Mouse (Mus musculus): ENCODE measurements around the gene Eri2.

The Eri2 gene

GRCm38 (mm10) chr7:119745869-119746268 is 48.0 kb downstream of the Eri2 start:
- in situ Hi-C loops (cut with MboI, MseI): no loop called here

- in situ Hi-C loops (cut with MboI, MseI): no loop called here
Measured at GRCm38 (mm10) chr7:119744321-119744720, 49.5 kb downstream of the Eri2 start.

DNA sequence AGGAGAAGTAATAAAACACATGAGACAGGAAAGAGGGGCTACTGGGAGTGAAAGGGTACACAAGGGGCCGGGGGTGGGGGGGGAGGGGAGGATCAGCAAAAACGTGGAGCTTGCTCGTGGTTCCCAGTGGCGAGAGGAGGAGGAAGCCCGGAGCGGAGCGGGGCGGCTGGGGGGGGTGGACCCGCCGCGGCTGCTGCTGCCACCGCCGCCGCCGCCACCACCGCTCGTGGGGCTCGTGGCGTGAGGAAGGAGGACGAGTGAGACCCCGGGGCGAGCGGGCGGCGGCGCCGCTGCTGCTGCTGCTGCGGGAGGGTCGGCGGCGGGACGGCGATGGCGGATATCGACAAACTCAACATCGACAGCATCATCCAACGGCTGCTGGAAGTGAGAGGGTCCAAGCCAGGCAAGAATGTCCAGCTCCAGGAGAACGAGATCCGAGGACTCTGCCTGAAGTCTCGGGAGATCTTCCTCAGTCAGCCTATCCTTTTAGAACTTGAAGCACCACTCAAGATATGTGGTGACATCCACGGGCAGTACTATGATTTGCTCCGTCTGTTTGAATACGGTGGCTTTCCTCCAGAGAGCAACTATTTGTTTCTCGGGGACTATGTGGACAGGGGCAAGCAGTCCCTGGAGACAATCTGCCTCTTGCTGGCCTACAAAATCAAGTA is 53.9 kb downstream of the Eri2 start:
- in situ Hi-C loops (cut with MboI, MseI): loop anchor here in 1 of 2 experiments (10.0 kb wide), 1 partner anchor 305 kb away; no protein-coding TSS in a partner anchor

GRCm38 (mm10) chr7:119738877-119739276 is 55.0 kb downstream of the Eri2 start:
- in situ Hi-C loops (cut with MboI, MseI): loop anchor here in 1 of 2 experiments (10.0 kb wide), 1 partner anchor 306 kb away; no protein-coding TSS in a partner anchor

GRCm38 (mm10) chr7:119731262-119731661 is 62.6 kb downstream of the Eri2 start:
- in situ Hi-C loops (cut with MboI, MseI): loop anchor here in 1 of 2 experiments (10.0 kb wide), 1 partner anchor 314 kb away; no protein-coding TSS in a partner anchor

DNA sequence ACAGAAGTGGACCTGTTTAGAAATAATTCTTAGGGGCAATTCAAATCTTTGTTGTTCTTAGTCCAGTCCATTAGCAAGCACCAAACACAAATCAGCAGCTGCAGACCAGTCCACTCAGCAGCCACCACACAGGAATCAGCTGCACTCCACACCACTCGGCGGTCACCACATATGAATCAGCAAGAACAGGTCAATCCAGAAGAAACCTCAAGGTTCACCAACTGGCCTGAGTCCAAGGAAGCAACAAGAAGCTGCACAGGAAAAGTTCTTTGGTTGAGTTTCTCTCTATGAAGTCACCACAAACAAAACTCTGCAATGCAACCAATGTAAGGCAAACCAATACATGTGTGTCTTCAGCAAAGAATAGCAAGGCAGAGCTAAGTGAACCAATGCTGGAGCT is 66.2 kb downstream of the Eri2 start:
- in situ Hi-C loops (cut with MboI, MseI): no loop called here

GRCm38 (mm10) chr7:119720947-119721310 is 72.9 kb downstream of the Eri2 start:
- in situ Hi-C loops (cut with MboI, MseI): loop anchor here in 1 of 2 experiments (5.0 kb wide), 1 partner anchor 911 kb away; no protein-coding TSS in a partner anchor

DNA sequence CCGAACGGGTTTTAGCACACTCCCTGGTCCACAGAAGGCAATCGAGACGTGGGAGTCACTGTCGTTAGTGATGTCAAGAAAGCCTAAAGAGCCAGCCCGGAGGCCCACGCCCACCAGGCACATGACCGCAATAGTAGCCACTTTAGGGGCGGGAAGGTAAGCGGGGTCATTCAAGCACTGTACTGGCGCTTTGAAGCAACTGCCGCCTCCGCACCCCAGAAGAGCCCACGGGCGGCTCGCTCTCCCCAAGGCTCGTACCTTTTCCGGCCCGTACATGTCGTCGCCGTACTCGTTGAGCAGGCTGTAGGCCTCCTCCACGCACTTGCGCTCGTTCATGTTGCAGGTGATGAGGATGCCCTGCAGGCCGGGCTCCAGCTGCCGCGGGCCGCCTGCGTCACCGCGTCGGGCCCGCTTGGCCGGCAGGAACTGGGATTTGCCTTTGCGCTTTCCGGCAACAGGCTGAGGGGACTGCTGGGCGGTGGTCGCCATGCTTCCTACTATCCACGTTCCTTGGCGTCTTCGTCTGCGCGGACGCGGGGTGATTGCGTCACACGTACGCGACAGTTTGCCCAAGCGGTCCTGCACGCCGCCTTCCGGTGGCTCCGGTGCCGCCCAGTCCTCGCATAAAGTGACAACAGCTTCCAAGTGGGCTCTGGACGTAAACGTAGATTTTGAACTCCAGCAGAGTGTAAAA is 73.5 kb downstream of the Eri2 start, which contains the start of gene Thumpd1:
TSS of gene Thumpd1 (minus strand) at position 546 of the 694 bp plus-strand sequence.
- in situ Hi-C loops (cut with MboI, MseI): loop anchor here in 1 of 2 experiments (5.0 kb wide), 1 partner anchor 912 kb away; no protein-coding TSS in a partner anchor

All from T-helper 17 cell (primary cell).